Mouse (Mus musculus): Measurements from ENCODE around the gene Tada3. TPM values are rescaled to one million over a fixed set of nuclear protein-coding genes. Genes with fewer than 3 reads are reported as not detected.

Tada3 gene
- total RNA-seq, 2 experiments from 2014 or later = 50.5 to 53.5 TPM

- H3K27ac ChIP-seq = peak overlapping the region; percentile 100; the same call in 1 of the 2 replicates
- TF ChIP-seq CTCF (conservative IDR thresholded peaks at IDR 0.05) = no peak
- peak overlapping the region; percentile 77 for H3K4me3 ChIP-seq
- no peak for DNase-seq (ENCODE audit: low spot score in 2 of 2)
Observed at GRCm38 (mm10) chr6:113379246-113379645, 1.6 kb upstream of the Tada3 start.

- peak overlapping the region; percentile 77 for H3K4me3 ChIP-seq
- peak overlapping the region; percentile 100 for H3K27ac ChIP-seq
- no peak for DNase-seq (ENCODE audit: low spot score in 2 of 2)
- no peak for TF ChIP-seq CTCF (conservative IDR thresholded peaks at IDR 0.05)
Observed at GRCm38 (mm10) chr6:113377172-113377495, 549 bp downstream of the Tada3 start.

- H3K27ac ChIP-seq = no peak overlapping the region
- no peak for DNase-seq (ENCODE audit: low spot score in 2 of 2)
- H3K4me3 ChIP-seq = no peak overlapping the region
- no peak for TF ChIP-seq CTCF (conservative IDR thresholded peaks at IDR 0.05)
Observed at GRCm38 (mm10) chr6:113373491-113373890, 4.2 kb downstream of the Tada3 start.

GRCm38 (mm10) chr6:113370194-113370929 lies 7.3 kb downstream of the Tada3 start:
- Histone ChIP-seq H3K27ac (no peak overlapping the region), H3K4me3 (no peak overlapping the region)
- no peak for TF ChIP-seq CTCF (conservative IDR thresholded peaks at IDR 0.05)
- DNase-seq (ENCODE audit: low spot score in 2 of 2) = no peak

- H3K4me3 ChIP-seq = no peak overlapping the region
- no peak for TF ChIP-seq CTCF (conservative IDR thresholded peaks at IDR 0.05)
- no peak for DNase-seq (ENCODE audit: low spot score in 2 of 2)
- H3K27ac ChIP-seq = no peak overlapping the region
Observed at GRCm38 (mm10) chr6:113368577-113368976, 9.1 kb downstream of the Tada3 start.

- no peak overlapping the region for H3K4me3 ChIP-seq
- H3K27ac ChIP-seq = no peak overlapping the region
- TF ChIP-seq CTCF (conservative IDR thresholded peaks at IDR 0.05) = no peak
- no peak for DNase-seq (ENCODE audit: low spot score in 2 of 2)
Observed at GRCm38 (mm10) chr6:113368124-113368523, 9.6 kb downstream of the Tada3 start.

- no peak overlapping the region for H3K4me3 ChIP-seq
- TF ChIP-seq CTCF (conservative IDR thresholded peaks at IDR 0.05) = no peak
- no peak overlapping the region for H3K27ac ChIP-seq
Observed at GRCm38 (mm10) chr6:113367574-113367973, 10.1 kb downstream of the Tada3 start.

GRCm38 (mm10) chr6:113366639-113367038 lies 11.0 kb downstream of the Tada3 start:
- TF ChIP-seq CTCF (conservative IDR thresholded peaks at IDR 0.05) = no peak
- H3K27ac ChIP-seq = no peak overlapping the region
- DNase-seq (ENCODE audit: low spot score in 2 of 2) = no peak
- H3K4me3 ChIP-seq = no peak overlapping the region

More at GRCm38 (mm10) chr6:113367574-113367973, 10.1 kb downstream of the Tada3 start:
- DNase-seq (ENCODE audit: low spot score in 2 of 2) = no peak

- DNase-seq (ENCODE audit: low spot score in 2 of 2) = no peak
- Histone ChIP-seq H3K4me3 (no peak overlapping the region), H3K27ac (peak overlapping the region; percentile 36; the same call in 1 of the 2 replicates)
- no peak for TF ChIP-seq CTCF (conservative IDR thresholded peaks at IDR 0.05)
Observed at GRCm38 (mm10) chr6:113364518-113365135, 13.1 kb downstream of the Tada3 start.

GRCm38 (mm10) chr6:113362241-113362640 lies 15.4 kb downstream of the Tada3 start:
- TF ChIP-seq CTCF (conservative IDR thresholded peaks at IDR 0.05) = no peak
- no peak overlapping the region for H3K27ac ChIP-seq
- DNase-seq (ENCODE audit: low spot score in 2 of 2) = no peak
- H3K4me3 ChIP-seq = no peak overlapping the region

GRCm38 (mm10) chr6:113361476-113361875 lies 16.2 kb downstream of the Tada3 start:
- H3K4me3 ChIP-seq = no peak overlapping the region
- no peak for DNase-seq (ENCODE audit: low spot score in 2 of 2)
- peak; percentile 36 for TF ChIP-seq CTCF (conservative IDR thresholded peaks at IDR 0.05)

GRCm38 (mm10) chr6:113353696-113354095 lies 24.0 kb downstream of the Tada3 start:
- TF ChIP-seq CTCF (conservative IDR thresholded peaks at IDR 0.05) = no peak
- no peak overlapping the region for H3K4me3 ChIP-seq
- no peak for DNase-seq (ENCODE audit: low spot score in 2 of 2)
- no peak overlapping the region for H3K27ac ChIP-seq

More at GRCm38 (mm10) chr6:113361476-113361875, 16.2 kb downstream of the Tada3 start:
- no peak overlapping the region for H3K27ac ChIP-seq

- no peak for TF ChIP-seq CTCF (conservative IDR thresholded peaks at IDR 0.05)
- no peak overlapping the region for H3K27ac ChIP-seq
- no peak overlapping the region for H3K4me3 ChIP-seq
- no peak for DNase-seq (ENCODE audit: low spot score in 2 of 2)
Observed at GRCm38 (mm10) chr6:113352820-113353219, 24.9 kb downstream of the Tada3 start.

- no peak for TF ChIP-seq CTCF (conservative IDR thresholded peaks at IDR 0.05)
- no peak overlapping the region for H3K27ac ChIP-seq
- no peak for DNase-seq (ENCODE audit: low spot score in 2 of 2)
Observed at GRCm38 (mm10) chr6:113351653-113352052, 26.0 kb downstream of the Tada3 start.

More at GRCm38 (mm10) chr6:113351653-113352052, 26.0 kb downstream of the Tada3 start:
- H3K4me3 ChIP-seq = no peak overlapping the region
